Mouse (Mus musculus) forebrain, embryonic 10.5 days (tissue): Measurements from ENCODE around the gene Tenm4. TPM values are rescaled to one million over a fixed set of nuclear protein-coding genes. Genes with fewer than 3 reads are reported as not detected.

ENCODE experiments used
- DNase-seq: peaks from one replicate; pipeline ENCODE4 v3.0.0-alpha.2; 2017; ENCODE audit warnings: low spot score; ENCODE audit errors: extremely low spot score
- H3K27ac ChIP-seq: fragments of 300-500 bp; sonication (generic); 2 replicates; pipeline ENCODE4 v1.5.1; 2016; ENCODE audit warnings: mild to moderate bottlenecking
- H3K27me3 ChIP-seq: fragments of 300-500 bp; sonication (generic); 2 replicates; pipeline ENCODE4 v1.6.1; 2016; ENCODE audit warnings: mild to moderate bottlenecking; ENCODE audit not compliant: poor library complexity, severe bottlenecking
- H3K36me3 ChIP-seq: fragments of 300-500 bp; sonication (generic); replicated peaks from 2 replicates; pipeline ENCODE4 v1.6.1; 2016; ENCODE audit warnings: mild to moderate bottlenecking, moderate library complexity
- H3K4me1 ChIP-seq: fragments of 300-500 bp; sonication (generic); 2 replicates; pipeline ENCODE4 v1.6.1; 2016
- H3K4me3 ChIP-seq: fragments of 300-500 bp; sonication (generic); 2 replicates; pipeline ENCODE4 v1.5.1; 2016; ENCODE audit warnings: mild to moderate bottlenecking, moderate library complexity
- H3K9me3 ChIP-seq: fragments of 300-500 bp; sonication (generic); 2 replicates; pipeline ENCODE4 v1.6.1; 2016; ENCODE audit warnings: mild to moderate bottlenecking, moderate library complexity
- WGBS: fragments of 180-500 bp; shearing (Covaris S2); methylation state at CpG from one replicate; pipeline ENCODE4 v1.1.7; 2016; 5-methylcytosine and 5-hydroxymethylcytosine counted together
- polyA plus RNA-seq: library from polyadenylated mRNA; unstranded; fragments of >200 nt; fragmentation: Nextera tagmentation; extraction: Ambion mirVana; gene quantifications from 2 replicates; pipeline ENCODE4 v1.2.1, GENCODE M21; 2016

The Tenm4 gene
- polyA plus RNA-seq, 1 experiment from 2014 or later, result 27.9 TPM

DNA sequence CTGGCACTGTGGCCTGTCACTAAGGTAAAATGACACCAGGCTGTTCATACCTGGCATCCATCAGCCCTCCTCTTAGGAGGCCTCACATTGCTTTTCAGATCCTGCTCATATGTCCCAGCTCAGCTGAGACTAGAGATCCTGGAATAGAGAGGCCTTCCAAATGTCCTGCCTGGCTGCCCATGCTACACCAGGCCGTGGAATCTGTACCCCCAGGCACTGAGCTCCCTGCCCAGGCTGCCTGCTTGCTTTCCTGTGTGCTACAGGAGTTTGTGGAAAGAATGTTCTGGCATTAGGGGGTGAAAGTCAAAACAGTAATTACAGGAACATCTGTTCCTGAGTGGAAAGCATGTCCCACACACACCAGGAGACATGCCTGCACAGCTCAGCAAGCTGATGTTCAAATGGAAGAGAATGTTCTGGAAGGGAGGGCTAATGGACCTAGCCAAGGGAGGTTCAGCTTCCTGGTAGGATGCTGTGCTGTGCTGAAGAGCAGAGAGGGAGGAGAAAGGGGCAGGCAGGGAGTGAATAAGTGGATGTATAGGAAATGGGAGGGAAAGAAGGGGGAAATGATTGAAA is 313.0 kb downstream of the Tenm4 start:
- H3K27me3 ChIP-seq, result no peaks in the 10 kb centered on the region
- H3K4me3 ChIP-seq, result no peak overlapping the region
- no peak for DNase-seq
- peaks cover 18% of the 10 kb centered on the region for H3K4me1 ChIP-seq
- 78% methylated on average over 1 of the region's 1 CpGs for WGBS
- no peaks in the 10 kb centered on the region for H3K9me3 ChIP-seq
- no peaks in the 10 kb centered on the region for H3K36me3 ChIP-seq
- H3K27ac ChIP-seq, result no peak overlapping the region

DNA sequence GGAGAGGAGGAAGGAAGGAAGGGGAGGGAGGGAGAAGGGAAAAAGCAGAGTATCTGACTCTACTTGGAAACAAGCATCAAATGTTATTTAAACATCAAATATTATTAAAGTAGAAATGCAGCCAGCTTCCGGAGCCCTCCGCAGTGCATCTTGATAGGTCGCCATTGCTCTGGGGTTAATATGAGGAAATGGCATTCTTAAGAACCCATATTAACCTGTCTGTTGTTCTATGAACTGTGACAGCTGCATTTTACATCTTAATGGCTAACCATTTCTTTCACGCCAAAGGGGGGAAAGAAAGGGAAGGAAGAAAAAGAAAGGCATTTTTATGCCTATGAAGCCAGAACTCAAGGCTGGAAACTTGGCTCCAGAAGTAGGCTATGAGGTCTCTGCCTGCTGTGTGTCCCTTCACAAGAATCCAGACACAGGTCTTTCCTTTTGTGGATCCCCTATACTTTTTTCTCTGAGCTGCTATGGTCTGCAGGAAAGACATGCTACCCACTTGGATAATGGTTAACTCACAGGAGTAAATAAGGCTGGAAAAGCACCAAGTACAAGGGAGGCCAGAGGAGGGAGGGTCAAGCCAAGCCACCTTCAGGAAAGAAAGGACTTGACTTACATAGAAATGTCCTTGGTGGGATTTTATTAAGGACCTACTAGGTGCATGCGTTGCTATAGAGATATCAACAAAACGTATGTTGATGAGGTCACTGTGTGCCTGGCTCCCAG is 318.5 kb downstream of the Tenm4 start:
- no peak for DNase-seq

DNA sequence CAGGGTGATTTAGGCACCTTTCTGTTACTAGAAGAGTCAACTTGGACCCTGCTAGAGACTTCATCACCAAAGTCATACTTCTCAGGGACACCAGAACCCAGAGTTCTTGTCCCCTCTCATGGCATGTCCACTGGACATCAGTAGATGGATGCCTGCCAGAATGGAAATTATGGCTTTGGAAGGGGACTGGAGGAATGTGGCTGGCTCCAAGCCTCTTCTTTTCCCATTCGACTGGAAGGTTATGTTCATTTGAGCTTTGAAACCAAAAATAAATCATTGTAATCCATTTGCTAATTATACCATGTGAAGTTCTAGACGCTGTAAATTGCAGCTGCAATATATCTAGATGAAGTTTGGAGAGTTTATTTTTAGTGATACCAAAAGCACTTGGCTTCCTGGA is 320.9 kb downstream of the Tenm4 start:
- Histone ChIP-seq H3K27ac (no peak overlapping the region), H3K4me3 (no peak overlapping the region), H3K36me3 (no peaks in the 10 kb centered on the region; the same call in 1 of the 2 replicates), H3K27me3 (no peaks in the 10 kb centered on the region), H3K9me3 (no peaks in the 10 kb centered on the region), H3K4me1 (no peaks in the 10 kb centered on the region)
- WGBS, result 91% methylated on average over 2 of the region's 2 CpGs
- no peak for DNase-seq

More for the DNA sequence above, 318.5 kb downstream of the Tenm4 start:
- Histone ChIP-seq H3K27ac (no peak overlapping the region), H3K27me3 (no peaks in the 10 kb centered on the region), H3K9me3 (no peaks in the 10 kb centered on the region), H3K36me3 (no peaks in the 10 kb centered on the region; the same call in 1 of the 2 replicates), H3K4me1 (no peaks in the 10 kb centered on the region), H3K4me3 (no peak overlapping the region)
- WGBS, result 90% methylated on average over 6 of the region's 6 CpGs

DNA sequence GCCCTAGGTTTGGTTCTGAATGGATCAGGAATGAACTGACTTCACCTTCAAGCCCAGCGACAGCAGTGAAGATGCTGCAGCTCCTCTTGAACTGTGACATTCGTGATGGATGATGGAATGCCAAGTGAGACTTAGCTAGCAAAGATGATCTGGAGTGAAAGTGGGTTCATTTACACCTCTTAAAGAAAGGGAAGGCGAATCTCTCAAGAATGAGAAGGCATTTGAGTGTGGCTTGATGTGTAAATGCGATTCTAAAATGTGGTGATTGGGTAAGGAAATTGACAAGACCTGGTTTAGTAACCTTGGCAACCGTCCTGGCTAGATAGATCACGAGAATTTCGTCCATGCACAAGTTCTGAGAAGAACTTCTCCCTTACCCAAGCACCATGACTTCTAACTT is 321.6 kb downstream of the Tenm4 start:
- no peak overlapping the region for H3K27ac ChIP-seq
- WGBS, result 91% methylated on average over 7 of the region's 7 CpGs
- no peak overlapping the region for H3K4me3 ChIP-seq
- DNase-seq, result no peak
- H3K36me3 ChIP-seq, result no peaks in the 10 kb centered on the region; the same call in 1 of the 2 replicates
- no peaks in the 10 kb centered on the region for H3K9me3 ChIP-seq
- no peaks in the 10 kb centered on the region for H3K27me3 ChIP-seq
- H3K4me1 ChIP-seq, result no peaks in the 10 kb centered on the region

DNA sequence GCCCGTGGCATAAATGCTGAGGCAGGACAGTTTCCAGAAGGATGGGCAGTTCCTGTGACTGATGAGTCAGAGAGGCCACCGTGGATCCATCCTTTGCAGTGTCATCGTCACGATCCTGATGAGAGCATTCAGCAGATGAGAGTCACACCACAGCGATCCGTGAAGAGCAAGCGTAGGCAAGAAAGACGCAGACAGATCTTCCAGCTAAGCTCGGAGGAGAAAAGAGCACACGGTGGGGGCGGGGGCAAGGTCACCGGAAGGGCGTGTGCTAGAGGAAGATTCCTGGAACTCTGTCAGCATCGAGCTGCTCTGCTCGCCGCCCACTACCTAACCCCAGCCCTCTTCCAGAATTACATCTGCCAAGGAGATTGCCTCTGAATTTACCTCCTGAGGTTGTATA is 323.0 kb downstream of the Tenm4 start:
- DNase-seq, result no peak
- Histone ChIP-seq H3K4me1 (no peaks in the 10 kb centered on the region), H3K9me3 (no peaks in the 10 kb centered on the region), H3K4me3 (no peak overlapping the region), H3K27me3 (no peaks in the 10 kb centered on the region), H3K36me3 (no peaks in the 10 kb centered on the region; the same call in 1 of the 2 replicates), H3K27ac (no peak overlapping the region)
- WGBS, result 88% methylated on average over 16 of the region's 16 CpGs

DNA sequence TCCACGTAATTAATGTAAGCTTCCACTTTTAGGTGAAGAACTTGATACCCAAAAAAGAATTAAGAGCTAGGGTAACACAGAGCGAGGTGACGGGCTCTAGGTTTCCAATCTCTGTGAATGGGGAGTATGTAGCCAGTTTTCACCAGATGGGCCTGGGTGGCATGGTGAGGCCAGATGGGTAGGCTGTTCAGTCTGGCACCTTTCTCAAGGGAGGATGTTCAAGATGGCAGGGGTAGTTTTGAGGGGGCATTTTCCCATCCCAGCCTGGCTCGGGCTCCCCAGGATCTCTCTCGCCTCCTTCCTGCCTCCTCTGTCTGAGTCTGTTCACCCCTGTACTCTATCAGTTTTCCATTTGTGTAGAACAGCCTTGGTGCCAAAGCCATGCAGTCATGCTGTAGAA is 329.1 kb downstream of the Tenm4 start:
- 91% methylated on average over 5 of the region's 5 CpGs for WGBS
- H3K27ac ChIP-seq, result no peak overlapping the region
- H3K4me1 ChIP-seq, result peaks cover 12% of the 10 kb centered on the region
- peaks cover 5% of the 10 kb centered on the region; the same call in 1 of the 2 replicates for H3K27me3 ChIP-seq
- no peak for DNase-seq
- H3K9me3 ChIP-seq, result no peaks in the 10 kb centered on the region
- no peaks in the 10 kb centered on the region for H3K36me3 ChIP-seq
- no peak overlapping the region for H3K4me3 ChIP-seq

DNA sequence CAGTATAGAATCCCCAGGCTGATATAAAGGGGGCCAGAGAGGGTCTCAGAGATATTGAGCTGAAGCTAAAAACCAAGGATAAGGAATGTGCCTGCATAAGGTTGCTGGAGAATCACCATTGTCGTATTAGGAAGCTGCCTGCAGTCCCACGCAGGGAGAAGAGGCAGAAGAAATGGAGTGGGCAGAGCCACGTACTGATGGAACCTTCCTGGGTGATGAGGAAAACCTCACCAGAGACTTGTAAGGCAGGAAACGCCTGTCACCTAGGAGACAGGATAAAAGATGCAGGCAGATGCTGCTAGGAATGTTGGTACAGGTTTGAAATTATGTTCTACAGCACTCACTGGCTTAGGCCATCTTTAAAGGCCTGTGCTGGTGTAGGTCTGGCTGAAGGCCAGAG is 329.8 kb downstream of the Tenm4 start:
- Histone ChIP-seq H3K27ac (no peak overlapping the region), H3K4me3 (no peak overlapping the region), H3K4me1 (peaks cover 19% of the 10 kb centered on the region), H3K9me3 (no peaks in the 10 kb centered on the region), H3K36me3 (no peaks in the 10 kb centered on the region), H3K27me3 (peaks cover 5% of the 10 kb centered on the region; the same call in 1 of the 2 replicates)
- WGBS, result 89% methylated on average over 4 of the region's 4 CpGs
- no peak for DNase-seq

DNA sequence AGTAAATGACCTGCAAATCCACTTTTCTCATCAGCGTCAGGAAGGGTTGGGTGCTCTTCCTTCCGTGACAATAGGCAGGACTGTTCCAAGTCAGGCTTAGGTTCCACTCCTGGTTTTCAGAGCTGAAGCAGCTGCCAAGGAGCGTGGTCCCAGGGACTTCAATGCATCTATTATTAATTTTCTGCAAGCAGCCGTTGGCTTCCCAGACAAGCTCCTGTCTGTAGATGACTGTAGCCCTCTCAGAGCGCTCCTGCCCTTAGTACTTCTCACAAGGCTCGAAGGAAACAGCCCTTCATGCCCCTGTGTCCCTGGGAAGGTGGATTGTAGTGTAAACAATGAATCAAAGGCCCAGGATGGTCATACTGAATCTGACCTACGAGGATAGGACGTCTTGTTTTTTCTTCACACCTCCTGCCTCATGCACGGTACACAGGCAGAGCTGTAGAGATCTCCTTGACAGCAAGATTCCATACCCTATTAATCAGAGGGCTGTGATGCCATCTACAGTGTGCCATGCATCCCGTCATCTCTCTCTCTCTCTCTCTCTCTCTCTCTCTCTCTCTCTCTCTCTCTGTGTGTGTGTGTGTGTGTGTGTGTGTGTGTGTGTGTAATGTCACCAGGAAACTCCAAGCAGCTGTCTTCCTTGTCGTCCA is 331.4 kb downstream of the Tenm4 start:
- Histone ChIP-seq H3K36me3 (no peaks in the 10 kb centered on the region), H3K4me3 (no peak overlapping the region), H3K27ac (no peak overlapping the region), H3K27me3 (peaks cover 5% of the 10 kb centered on the region; the same call in 1 of the 2 replicates), H3K4me1 (peaks cover 23% of the 10 kb centered on the region), H3K9me3 (no peaks in the 10 kb centered on the region)
- no peak for DNase-seq
- 82% methylated on average over 11 of the region's 11 CpGs for WGBS

DNA sequence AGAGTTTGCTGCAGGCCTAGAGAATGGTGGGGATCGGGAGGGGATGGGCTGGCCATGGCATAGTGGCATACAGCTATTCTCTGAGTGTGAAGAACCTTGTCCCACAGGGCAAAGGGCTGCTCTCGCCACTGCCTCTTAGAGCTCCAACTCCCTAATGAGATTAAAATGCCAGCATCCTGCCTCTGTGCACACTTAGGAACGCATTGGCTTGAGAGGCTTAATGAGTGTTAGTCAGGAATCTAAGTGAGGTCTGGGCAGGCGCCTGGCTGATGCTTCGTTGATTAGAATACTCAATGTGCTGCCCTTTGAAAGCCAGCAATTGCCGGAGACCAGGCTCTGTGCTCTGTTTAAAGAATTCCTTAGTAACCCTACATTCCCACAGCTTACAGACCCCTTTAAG is 334.5 kb downstream of the Tenm4 start:
- WGBS, result 29% methylated on average over 6 of the region's 6 CpGs
- peaks cover 25% of the 10 kb centered on the region for H3K4me1 ChIP-seq
- DNase-seq, result peak; percentile 35
- H3K27me3 ChIP-seq, result peaks cover 5% of the 10 kb centered on the region; the same call in 1 of the 2 replicates
- no peak overlapping the region for H3K4me3 ChIP-seq
- no peaks in the 10 kb centered on the region for H3K36me3 ChIP-seq
- H3K9me3 ChIP-seq, result no peaks in the 10 kb centered on the region
- 0 out of 2 replicates have a peak overlapping the region, but pooled peaks have one; percentile 9 for H3K27ac ChIP-seq

DNA sequence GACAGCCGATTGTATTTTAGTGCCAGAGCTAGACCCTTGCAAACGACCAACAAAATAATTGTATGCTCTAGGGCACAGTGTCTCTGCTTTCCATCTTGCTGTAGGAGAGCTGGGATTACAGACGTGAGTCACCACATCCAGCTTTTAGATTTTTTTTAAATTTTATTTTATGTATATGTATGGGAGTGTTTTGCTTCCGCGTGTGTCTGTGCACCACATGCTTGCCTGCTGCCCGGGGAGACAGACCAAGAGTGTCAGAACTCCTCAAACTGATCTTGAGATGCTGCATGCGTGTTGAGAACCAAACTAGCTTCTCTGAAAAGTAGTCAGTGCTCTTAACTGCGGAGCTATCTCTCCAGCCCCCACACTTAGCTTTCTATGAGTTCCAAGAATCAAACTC is 336.0 kb downstream of the Tenm4 start:
- Histone ChIP-seq H3K4me3 (no peak overlapping the region), H3K27ac (no peak overlapping the region), H3K27me3 (peaks cover 5% of the 10 kb centered on the region; the same call in 1 of the 2 replicates), H3K9me3 (no peaks in the 10 kb centered on the region), H3K36me3 (no peaks in the 10 kb centered on the region), H3K4me1 (peaks cover 38% of the 10 kb centered on the region)
- 93% methylated on average over 8 of the region's 8 CpGs for WGBS
- DNase-seq, result no peak

DNA sequence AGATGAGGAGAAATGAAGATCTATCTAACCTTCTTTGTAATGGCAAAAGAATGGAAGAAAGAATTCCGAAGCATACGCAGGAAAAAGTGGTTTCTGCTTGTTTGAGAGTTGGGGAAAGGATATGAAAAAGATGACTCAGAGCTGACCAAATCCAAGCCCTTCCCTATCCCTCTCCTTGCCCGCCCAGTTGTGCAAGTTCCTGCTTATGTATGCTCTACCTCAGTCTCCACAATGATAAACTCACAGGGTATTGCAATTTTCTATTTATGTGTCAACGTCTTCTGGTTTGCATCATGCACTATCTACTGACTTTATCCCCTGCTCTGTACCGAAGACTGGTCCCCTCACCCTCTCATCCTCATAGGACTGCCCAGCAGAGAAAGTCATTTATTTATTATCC is 339.4 kb downstream of the Tenm4 start:
- 94% methylated on average over 5 of the region's 5 CpGs for WGBS
- no peaks in the 10 kb centered on the region for H3K36me3 ChIP-seq
- H3K4me1 ChIP-seq, result peaks cover 34% of the 10 kb centered on the region
- H3K9me3 ChIP-seq, result no peaks in the 10 kb centered on the region
- no peak overlapping the region for H3K27ac ChIP-seq
- no peak for DNase-seq
- H3K27me3 ChIP-seq, result no peaks in the 10 kb centered on the region; the same call in 1 of the 2 replicates
- H3K4me3 ChIP-seq, result no peak overlapping the region

DNA sequence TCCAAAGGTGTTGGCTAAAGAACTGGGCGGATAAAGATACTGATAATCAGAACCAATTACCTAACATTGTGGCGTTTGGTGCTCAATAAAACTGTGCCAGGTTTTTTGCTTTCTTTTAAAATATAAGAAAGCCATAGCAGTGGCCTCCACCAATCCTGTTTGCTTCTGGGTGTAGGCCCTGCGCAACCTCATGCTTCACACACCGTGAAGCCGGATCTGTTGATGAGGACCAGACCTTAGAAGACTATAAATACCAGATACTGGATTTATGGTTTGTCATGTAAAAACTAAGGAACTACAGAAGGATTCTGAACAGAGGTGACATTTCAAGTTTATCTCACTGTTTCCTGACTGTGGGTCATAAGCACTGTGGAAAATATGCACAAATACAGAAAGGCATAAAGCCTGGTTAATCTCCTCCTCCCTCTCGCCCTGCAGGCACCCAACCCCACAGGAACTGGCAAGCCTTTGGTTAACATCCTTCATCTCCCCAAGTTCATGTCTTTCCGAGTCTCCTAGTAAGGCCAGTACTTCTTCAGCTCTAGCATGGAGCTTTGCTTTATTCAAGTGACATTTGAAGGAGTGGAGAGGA is 340.1 kb downstream of the Tenm4 start:
- Histone ChIP-seq H3K36me3 (no peaks in the 10 kb centered on the region), H3K9me3 (no peaks in the 10 kb centered on the region), H3K4me3 (no peak overlapping the region), H3K27me3 (no peaks in the 10 kb centered on the region; the same call in 1 of the 2 replicates), H3K4me1 (peaks cover 27% of the 10 kb centered on the region), H3K27ac (no peak overlapping the region)
- no peak for DNase-seq
- 89% methylated on average over 7 of the region's 7 CpGs for WGBS
